Mouse (Mus musculus): ENCODE measurements around the gene Gm8257.
"Not testable (repeated sequence)": the region's sequence is repeated elsewhere in the genome, so short reads cannot be mapped to it uniquely, and the experiment has no call there.

Gene Gm8257

DNA sequence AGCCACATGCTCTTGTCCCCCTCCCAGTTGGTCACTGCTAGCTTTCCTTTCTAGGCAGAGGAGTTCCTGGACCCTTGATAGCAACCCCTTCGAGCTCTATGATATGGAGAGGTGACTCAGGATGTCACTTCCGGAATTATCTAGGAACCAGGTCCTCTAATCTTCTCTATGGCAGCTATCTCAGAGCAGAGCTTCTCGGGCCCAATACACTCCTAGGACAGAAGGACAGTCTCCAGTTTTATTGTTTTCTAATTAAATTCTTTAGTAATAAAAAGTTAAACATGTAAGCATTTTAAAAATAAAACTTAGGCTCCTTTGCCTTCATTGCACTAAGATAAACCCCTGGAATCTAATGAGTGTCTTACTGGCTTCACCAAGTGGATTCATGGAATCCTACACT lies at the start of gene Gm8257:
Gene Gm8257 (minus strand): TSS at position 101 of the 400 bp plus-strand sequence.
- not testable (repeated sequence) for DNase-seq (ENCODE audit: low spot score)

DNA sequence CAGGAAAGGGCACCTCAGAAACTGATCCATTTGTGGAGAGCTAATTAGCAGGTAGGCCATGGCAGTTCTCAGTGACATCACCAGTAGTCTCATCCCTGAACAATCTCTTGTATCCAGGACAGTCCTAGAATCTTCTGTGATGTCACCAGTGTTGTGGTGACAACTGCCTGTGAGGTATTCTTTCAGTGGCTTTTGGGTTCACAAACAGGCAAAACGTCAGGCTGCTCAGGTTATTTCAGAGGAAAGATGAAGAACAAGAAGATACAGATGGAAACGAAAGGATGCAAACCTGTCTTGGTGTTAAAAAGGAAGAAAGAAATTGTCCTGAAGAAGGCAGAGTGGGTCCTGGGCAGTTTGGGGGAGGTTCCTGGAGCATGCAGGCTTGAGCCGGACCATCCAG lies 44.0 kb upstream of the Gm8257 start, which contains the start of gene Gm8267:
Gene Gm8267 (minus strand): TSS at position 101 of the 400 bp plus-strand sequence.
- DNase-seq (ENCODE audit: low spot score) = no peak

DNA sequence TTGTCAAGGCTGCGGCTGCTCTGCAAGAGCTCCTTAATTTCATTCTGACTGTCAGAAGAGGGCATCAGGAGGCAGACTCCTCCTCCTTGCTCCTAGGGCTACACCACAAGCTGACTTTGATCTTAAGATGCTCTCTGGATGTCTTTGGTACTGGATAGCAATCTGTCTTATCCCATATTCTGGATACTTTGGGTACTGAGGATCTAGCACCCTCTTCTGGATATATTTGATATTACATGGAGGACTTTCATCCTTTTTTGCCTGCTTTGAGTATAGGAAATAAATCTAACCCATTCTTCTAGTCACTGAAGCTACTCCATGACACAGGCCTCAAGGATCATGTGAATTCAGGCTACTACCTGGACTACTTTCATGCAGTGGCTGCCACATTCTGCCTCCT lies 36.5 kb upstream of the Gm8257 start:
- not testable (repeated sequence) for DNase-seq (ENCODE audit: low spot score)

DNA sequence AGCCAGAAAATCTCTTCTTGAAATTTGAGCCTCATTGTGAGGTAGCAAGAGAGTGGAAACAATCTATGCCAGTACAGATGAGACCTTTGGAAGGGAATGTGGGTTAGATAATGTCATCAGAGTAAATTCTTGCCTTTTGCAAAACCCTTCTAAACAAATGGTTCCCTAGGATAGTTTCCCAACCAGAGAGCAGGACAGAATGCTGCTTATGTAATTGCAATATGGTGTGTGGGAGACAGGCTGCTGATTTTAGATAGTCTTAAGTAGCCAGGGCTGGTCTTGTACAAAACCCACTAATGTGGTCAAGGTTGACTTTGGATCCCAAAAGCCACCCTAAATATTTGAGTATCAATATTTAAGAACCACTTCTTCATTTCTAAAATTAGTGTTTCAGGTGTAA lies 24.5 kb upstream of the Gm8257 start:
- DNase-seq (ENCODE audit: low spot score) = not testable (repeated sequence)

DNA sequence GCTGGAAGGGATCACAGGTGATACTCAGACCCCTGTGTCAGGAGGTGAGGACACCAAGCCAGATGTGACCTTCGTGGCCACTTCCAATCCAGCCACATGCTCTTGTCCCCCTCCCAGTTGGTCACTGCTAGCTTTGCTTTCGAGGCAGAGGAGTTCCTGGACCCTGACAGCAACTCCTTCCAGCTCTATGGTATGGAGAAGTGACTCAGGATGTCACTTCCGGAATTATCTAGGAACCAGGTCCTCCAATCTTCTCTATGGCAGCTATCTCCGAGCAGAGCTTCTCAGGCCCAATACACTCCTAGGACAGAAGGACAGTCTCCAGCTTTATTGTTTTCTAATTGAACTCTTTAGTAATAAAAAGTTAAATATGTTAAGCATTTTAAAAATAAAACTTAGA lies 78.5 kb downstream of the Gm8257 start, which contains the start of gene Gm5624:
Gene Gm5624 (minus strand): TSS at position 202 of the 400 bp plus-strand sequence.
- not testable (repeated sequence) for DNase-seq (ENCODE audit: low spot score)
